Mouse (Mus musculus) adrenal gland, adult (tissue): ENCODE data around the gene Armc5.

ENCODE experiments used
- DNase-seq, 2 experiments: peaks; one replicate each; pipeline ENCODE4 v3.0.0; 2022 to 2023; ENCODE audit warnings: low spot score in 1 of 2; ENCODE audit not compliant: inconsistent age in 2 of 2

Gene Armc5

GRCm38 (mm10) chr7:128245547-128245946 lies 8.4 kb downstream of the Armc5 start:
- no peak for DNase-seq

GRCm38 (mm10) chr7:128246496-128247391 lies 9.6 kb downstream of the Armc5 start, which contains the start of gene Tgfb1i1:
TSS of gene Tgfb1i1 (plus strand) at chr7:128246812.
- DNase-seq = peak; percentile 55 to 83

GRCm38 (mm10) chr7:128247443-128247842 lies 10.3 kb downstream of the Armc5 start:
- peak; percentile 86 to 94 for DNase-seq

GRCm38 (mm10) chr7:128248081-128249042 lies 11.2 kb downstream of the Armc5 start:
- no peak for DNase-seq

- no peak for DNase-seq
Observed at GRCm38 (mm10) chr7:128249998-128250397, 12.9 kb downstream of the Armc5 start.

GRCm38 (mm10) chr7:128251946-128252345 lies 14.8 kb downstream of the Armc5 start:
- no peak for DNase-seq

GRCm38 (mm10) chr7:128252609-128253008 lies 15.5 kb downstream of the Armc5 start:
- no peak for DNase-seq

- no peak for DNase-seq
Observed at GRCm38 (mm10) chr7:128254978-128255377, 17.8 kb downstream of the Armc5 start.

GRCm38 (mm10) chr7:128255757-128256156 lies 18.6 kb downstream of the Armc5 start:
- no peak for DNase-seq

- peak; percentile 61 to 72 for DNase-seq
Observed at GRCm38 (mm10) chr7:128256783-128257334, 19.7 kb downstream of the Armc5 start.

- no peak for DNase-seq
Observed at GRCm38 (mm10) chr7:128265411-128265810, 28.3 kb downstream of the Armc5 start, which contains the start of gene Slc5a2. TSS of gene Slc5a2 (plus strand) at chr7:128265657.

- no peak for DNase-seq
Observed at GRCm38 (mm10) chr7:128266056-128266455, 28.9 kb downstream of the Armc5 start.

- no peak for DNase-seq
Observed at GRCm38 (mm10) chr7:128267391-128267790, 30.2 kb downstream of the Armc5 start.

- no peak for DNase-seq
Observed at GRCm38 (mm10) chr7:128267813-128268212, 30.7 kb downstream of the Armc5 start.

GRCm38 (mm10) chr7:128270431-128270850 lies 33.3 kb downstream of the Armc5 start:
- DNase-seq = no peak

GRCm38 (mm10) chr7:128271496-128271895 lies 34.4 kb downstream of the Armc5 start:
- DNase-seq = no peak

GRCm38 (mm10) chr7:128276051-128276450 lies 38.9 kb downstream of the Armc5 start:
- peak in 1 of 2 experiments; percentile 44 for DNase-seq

- DNase-seq = no peak
Observed at GRCm38 (mm10) chr7:128279750-128280149, 42.6 kb downstream of the Armc5 start.

- no peak for DNase-seq
Observed at GRCm38 (mm10) chr7:128281765-128282164, 44.6 kb downstream of the Armc5 start.

GRCm38 (mm10) chr7:128282532-128283244 lies 45.5 kb downstream of the Armc5 start:
- DNase-seq = peak in 1 of 2 experiments; percentile 38
